Mouse (Mus musculus): ENCODE results near the gene Arhgef26. TPM values are rescaled to one million over a fixed set of nuclear protein-coding genes. Genes with fewer than 3 reads are reported as not detected.

The Arhgef26 gene
- polyA plus RNA-seq (2014; fragmentation: Nextera tagmentation; extraction: Ambion mirVana): 6.4 and 9.2 TPM in 2 replicates

DNA sequence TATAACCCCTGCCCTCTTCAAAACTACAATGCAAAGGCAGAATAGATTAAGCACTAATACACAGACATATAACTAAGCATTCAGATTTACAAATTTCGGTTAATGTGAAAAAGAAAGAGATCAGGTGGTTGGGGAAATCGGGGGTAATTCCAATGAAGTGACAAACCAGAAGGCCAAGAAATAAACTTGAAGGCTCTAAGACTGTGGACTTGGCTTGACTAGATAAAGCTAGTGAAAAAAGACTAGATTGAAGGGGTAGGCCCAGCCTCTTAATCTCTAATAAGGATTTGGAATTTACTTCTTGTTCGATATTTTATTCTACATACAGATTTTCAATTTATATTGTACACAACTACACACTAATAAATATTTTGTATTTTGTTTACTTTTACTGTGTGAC lies at the start of gene Arhgef26:
TSS of gene Arhgef26 (plus strand) at position 301 of the 400 bp plus-strand sequence.
- no peak for DNase-seq (ENCODE audit: low spot score)
- Histone ChIP-seq H3K4me3 (ENCODE audit: low read depth, low read length) (peak within 1 kb of the TSS; percentile 70), H3K9me3 (ENCODE audit: control insufficient read depth, low read length) (no peaks in the 10 kb centered on the region), H3K4me1 (replicated peaks; ENCODE audit: control insufficient read depth, insufficient read depth, low read length) (peaks cover 7% of the 10 kb centered on the region; the same call in 1 of the 2 replicates), H3K36me3 (ENCODE audit: control insufficient read depth, insufficient read depth, low read length) (no peaks in the 10 kb centered on the region), H3K4me2 (ENCODE audit: low read depth, low read length, severe bottlenecking) (peak within 1 kb of the TSS; percentile 85), H3K27me3 (ENCODE audit: control insufficient read depth, insufficient read depth, low read length) (peaks cover 7% of the 10 kb centered on the region; the same call in 1 of the 2 replicates), H3K27ac (ENCODE audit: low read depth, low read length) (no peak within 1 kb of the TSS), H3K9ac (ENCODE audit: low read length) (peak within 1 kb of the TSS; percentile 72)
- no peak for ATAC-seq (replicated peaks; ENCODE audit: low FRiP score)
- WGBS: 90% methylated on average over 3 of the region's 3 CpGs

DNA sequence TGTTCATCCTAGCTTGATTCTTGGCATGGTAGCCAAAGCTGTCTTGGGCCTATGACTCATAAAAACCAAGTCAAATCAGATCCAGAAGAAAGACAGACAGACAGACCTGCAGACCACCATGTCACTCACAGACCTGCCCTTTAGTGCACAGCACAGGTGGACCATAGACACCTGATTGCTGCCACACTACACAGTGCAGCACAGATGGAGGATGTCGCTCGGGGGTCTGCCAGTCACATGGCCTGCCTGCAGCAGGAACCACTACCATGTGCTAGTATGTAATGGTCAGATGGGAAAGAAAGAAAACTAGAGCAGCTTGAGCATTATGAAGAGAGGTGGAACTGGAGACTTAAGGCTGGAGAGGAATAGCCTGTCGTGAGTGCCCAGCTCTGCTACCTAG lies 27.7 kb upstream of the Arhgef26 start:
- 88% methylated on average over 3 of the region's 3 CpGs for WGBS
- no peaks in the 10 kb centered on the region for H3K4me1 ChIP-seq (replicated peaks; ENCODE audit: control insufficient read depth, insufficient read depth, low read length)
- ATAC-seq (replicated peaks; ENCODE audit: low FRiP score): no peak
- no peak overlapping the region for H3K4me2 ChIP-seq (ENCODE audit: low read depth, low read length, severe bottlenecking)
- H3K27ac ChIP-seq (ENCODE audit: low read depth, low read length): no peak overlapping the region
- H3K27me3 ChIP-seq (ENCODE audit: control insufficient read depth, insufficient read depth, low read length): no peaks in the 10 kb centered on the region
- no peak for DNase-seq (ENCODE audit: low spot score)
- no peaks in the 10 kb centered on the region for H3K36me3 ChIP-seq (ENCODE audit: control insufficient read depth, insufficient read depth, low read length)
- no peaks in the 10 kb centered on the region for H3K9me3 ChIP-seq (ENCODE audit: control insufficient read depth, low read length)
- H3K4me3 ChIP-seq (ENCODE audit: low read depth, low read length): no peak overlapping the region
- H3K9ac ChIP-seq (ENCODE audit: low read length): no peak overlapping the region

DNA sequence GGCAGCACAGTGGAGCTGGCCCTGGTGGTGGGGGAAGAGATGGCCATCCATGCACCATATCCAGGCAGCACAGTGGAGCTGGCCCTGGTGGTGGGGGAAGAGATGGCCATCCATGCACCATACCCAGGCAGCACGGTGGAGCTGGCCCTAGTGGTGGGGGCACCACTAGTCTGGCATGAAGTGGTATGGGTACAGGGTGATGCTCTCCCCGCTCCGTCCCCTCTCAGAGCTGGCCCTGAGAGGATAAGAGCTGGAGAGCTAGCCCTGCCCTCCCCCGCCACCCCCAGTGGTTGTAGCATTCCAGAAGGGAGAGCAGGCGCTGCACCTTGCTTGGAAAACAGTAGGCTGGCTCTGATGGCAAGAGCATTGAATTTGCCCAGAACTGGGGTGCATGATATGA lies 26.9 kb upstream of the Arhgef26 start:
- no peaks in the 10 kb centered on the region for H3K9me3 ChIP-seq (ENCODE audit: control insufficient read depth, low read length)
- no peak for DNase-seq (ENCODE audit: low spot score)
- no peak overlapping the region for H3K4me3 ChIP-seq (ENCODE audit: low read depth, low read length)
- no peak overlapping the region for H3K27ac ChIP-seq (ENCODE audit: low read depth, low read length)
- no peaks in the 10 kb centered on the region for H3K4me1 ChIP-seq (replicated peaks; ENCODE audit: control insufficient read depth, insufficient read depth, low read length)
- H3K36me3 ChIP-seq (ENCODE audit: control insufficient read depth, insufficient read depth, low read length): no peaks in the 10 kb centered on the region
- H3K4me2 ChIP-seq (ENCODE audit: low read depth, low read length, severe bottlenecking): no peak overlapping the region
- peak; percentile 44 for ATAC-seq (replicated peaks; ENCODE audit: low FRiP score)
- H3K27me3 ChIP-seq (ENCODE audit: control insufficient read depth, insufficient read depth, low read length): no peaks in the 10 kb centered on the region
- 82% methylated on average over 5 of the region's 5 CpGs for WGBS
- H3K9ac ChIP-seq (ENCODE audit: low read length): no peak overlapping the region

DNA sequence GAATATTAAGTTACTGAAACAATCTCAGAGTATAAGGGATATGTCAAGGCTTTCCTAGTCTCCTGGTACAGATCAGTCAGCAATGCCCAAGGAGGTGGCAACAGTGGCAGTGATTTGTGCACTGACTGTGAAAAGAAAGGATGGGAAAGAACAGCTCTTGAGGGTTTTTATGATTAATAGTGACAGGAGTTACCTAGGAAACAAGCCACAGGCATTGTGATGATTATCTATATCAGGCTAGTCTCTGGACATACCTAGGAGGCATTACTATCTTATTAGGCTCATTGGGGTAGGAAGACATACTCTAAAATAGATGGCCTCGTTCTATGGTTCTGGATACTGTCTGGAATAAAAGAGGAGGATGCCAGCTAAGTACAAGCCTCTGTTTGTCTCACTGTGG lies 13.4 kb upstream of the Arhgef26 start:
- Histone ChIP-seq H3K4me3 (ENCODE audit: low read depth, low read length) (no peak overlapping the region), H3K27me3 (ENCODE audit: control insufficient read depth, insufficient read depth, low read length) (no peaks in the 10 kb centered on the region), H3K9ac (ENCODE audit: low read length) (no peak overlapping the region), H3K9me3 (ENCODE audit: control insufficient read depth, low read length) (no peaks in the 10 kb centered on the region), H3K4me2 (ENCODE audit: low read depth, low read length, severe bottlenecking) (no peak overlapping the region), H3K36me3 (ENCODE audit: control insufficient read depth, insufficient read depth, low read length) (no peaks in the 10 kb centered on the region), H3K27ac (ENCODE audit: low read depth, low read length) (no peak overlapping the region), H3K4me1 (replicated peaks; ENCODE audit: control insufficient read depth, insufficient read depth, low read length) (no peaks in the 10 kb centered on the region)
- ATAC-seq (replicated peaks; ENCODE audit: low FRiP score) (no peak), DNase-seq (ENCODE audit: low spot score) (no peak)
- 59% methylated on average over 1 of the region's 1 CpGs for WGBS

DNA sequence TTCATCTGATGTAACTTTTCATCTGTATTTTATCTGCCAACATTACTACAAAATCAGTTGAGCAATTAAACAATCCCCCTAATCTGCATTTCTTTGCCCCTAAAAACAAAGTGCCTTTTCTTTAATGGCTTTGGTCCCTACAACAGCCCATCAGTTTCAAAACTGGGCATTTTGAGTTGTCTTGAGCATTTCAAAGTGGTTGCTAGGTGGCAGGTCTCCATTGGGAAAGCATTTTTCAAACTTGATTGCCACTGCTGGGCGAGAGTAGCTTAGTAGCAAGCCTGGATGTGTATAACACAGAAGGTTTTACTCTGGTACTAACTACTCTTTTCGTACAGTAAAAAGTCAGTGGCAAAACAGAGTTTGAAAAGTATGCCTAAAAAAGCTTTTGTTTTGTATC lies 10.2 kb upstream of the Arhgef26 start:
- DNase-seq (ENCODE audit: low spot score): no peak
- Histone ChIP-seq H3K4me1 (replicated peaks; ENCODE audit: control insufficient read depth, insufficient read depth, low read length) (no peaks in the 10 kb centered on the region), H3K36me3 (ENCODE audit: control insufficient read depth, insufficient read depth, low read length) (no peaks in the 10 kb centered on the region), H3K9ac (ENCODE audit: low read length) (no peak overlapping the region), H3K27me3 (ENCODE audit: control insufficient read depth, insufficient read depth, low read length) (no peaks in the 10 kb centered on the region), H3K9me3 (ENCODE audit: control insufficient read depth, low read length) (no peaks in the 10 kb centered on the region), H3K4me2 (ENCODE audit: low read depth, low read length, severe bottlenecking) (no peak overlapping the region), H3K4me3 (ENCODE audit: low read depth, low read length) (no peak overlapping the region), H3K27ac (ENCODE audit: low read depth, low read length) (no peak overlapping the region)
- no peak for ATAC-seq (replicated peaks; ENCODE audit: low FRiP score)
- 64% methylated on average over 2 of the region's 2 CpGs for WGBS

DNA sequence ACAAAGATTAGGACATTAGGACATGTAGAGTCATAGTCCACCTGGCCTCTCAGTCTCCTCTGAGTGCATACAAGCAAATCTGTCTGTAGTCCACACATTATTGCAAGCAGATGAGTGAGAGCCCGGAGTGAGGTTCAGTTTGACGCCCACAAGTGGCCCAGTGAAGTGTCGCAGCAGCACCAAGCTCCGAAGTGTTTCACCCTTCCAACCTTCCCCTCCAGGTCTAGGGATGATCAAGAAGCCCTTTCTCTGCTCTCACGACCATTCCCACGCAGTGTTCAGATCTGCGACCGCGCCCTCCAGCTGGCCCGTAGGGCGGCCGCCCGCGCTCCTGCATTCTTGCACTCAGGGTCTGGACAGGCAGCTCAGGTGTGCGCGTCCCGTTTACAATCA lies 313 bp downstream of the Arhgef26 start:
- no peak overlapping the region for H3K27ac ChIP-seq (ENCODE audit: low read depth, low read length)
- no peaks in the 10 kb centered on the region for H3K9me3 ChIP-seq (ENCODE audit: control insufficient read depth, low read length)
- peak overlapping the region; percentile 70 for H3K4me3 ChIP-seq (ENCODE audit: low read depth, low read length)
- WGBS: 1% methylated on average over 17 of the region's 17 CpGs
- peak overlapping the region; percentile 85 for H3K4me2 ChIP-seq (ENCODE audit: low read depth, low read length, severe bottlenecking)
- peaks cover 7% of the 10 kb centered on the region; the same call in 1 of the 2 replicates for H3K4me1 ChIP-seq (replicated peaks; ENCODE audit: control insufficient read depth, insufficient read depth, low read length)
- DNase-seq (ENCODE audit: low spot score) (no peak), ATAC-seq (replicated peaks; ENCODE audit: low FRiP score) (no peak)
- H3K27me3 ChIP-seq (ENCODE audit: control insufficient read depth, insufficient read depth, low read length): peaks cover 7% of the 10 kb centered on the region; the same call in 1 of the 2 replicates
- H3K9ac ChIP-seq (ENCODE audit: low read length): peak overlapping the region; percentile 72
- H3K36me3 ChIP-seq (ENCODE audit: control insufficient read depth, insufficient read depth, low read length): no peaks in the 10 kb centered on the region

DNA sequence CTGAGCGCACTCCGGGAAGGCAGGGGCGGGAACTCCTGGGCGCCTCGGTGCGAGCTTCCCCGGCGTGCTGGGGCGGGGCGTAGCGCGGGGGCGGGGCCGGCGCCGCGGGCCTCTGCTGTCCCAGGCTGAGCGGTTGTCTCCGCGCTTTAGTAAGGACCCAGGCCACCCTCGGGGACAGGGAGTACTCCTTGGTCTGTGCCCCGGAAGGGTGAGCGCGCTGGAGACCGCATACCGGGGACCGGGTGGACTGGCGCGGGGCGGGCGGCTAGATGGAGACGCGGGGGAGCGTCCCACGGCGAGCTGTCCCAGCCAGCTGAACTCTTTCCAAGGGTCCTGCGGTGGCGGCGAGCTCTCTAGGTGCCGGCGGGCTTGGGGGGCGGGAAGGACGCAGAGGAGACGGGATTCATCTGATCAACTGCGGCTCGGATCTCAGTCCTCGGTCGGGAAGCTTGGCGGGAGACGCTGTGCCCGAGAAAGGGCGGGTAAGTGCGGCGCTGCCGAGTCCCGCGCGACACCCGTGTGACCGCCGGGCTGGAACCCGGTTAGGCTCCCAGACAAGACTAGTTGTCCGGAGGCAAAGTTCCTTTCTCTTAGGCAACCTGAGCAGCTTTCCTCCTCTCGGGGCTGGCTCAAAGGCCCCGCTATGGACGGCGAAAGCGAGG lies 841 bp downstream of the Arhgef26 start:
- Histone ChIP-seq H3K36me3 (ENCODE audit: control insufficient read depth, insufficient read depth, low read length) (no peaks in the 10 kb centered on the region), H3K4me3 (ENCODE audit: low read depth, low read length) (peak overlapping the region; percentile 70), H3K9ac (ENCODE audit: low read length) (peak overlapping the region; percentile 72), H3K9me3 (ENCODE audit: control insufficient read depth, low read length) (no peaks in the 10 kb centered on the region), H3K27ac (ENCODE audit: low read depth, low read length) (no peak overlapping the region), H3K27me3 (ENCODE audit: control insufficient read depth, insufficient read depth, low read length) (peaks cover 7% of the 10 kb centered on the region; the same call in 1 of the 2 replicates), H3K4me2 (ENCODE audit: low read depth, low read length, severe bottlenecking) (peak overlapping the region; percentile 85), H3K4me1 (replicated peaks; ENCODE audit: control insufficient read depth, insufficient read depth, low read length) (peaks cover 7% of the 10 kb centered on the region; the same call in 1 of the 2 replicates)
- under 1% methylated on average over 68 of the region's 68 CpGs for WGBS
- DNase-seq (ENCODE audit: low spot score) (peak; percentile 85), ATAC-seq (replicated peaks; ENCODE audit: low FRiP score) (peak; percentile 94)

DNA sequence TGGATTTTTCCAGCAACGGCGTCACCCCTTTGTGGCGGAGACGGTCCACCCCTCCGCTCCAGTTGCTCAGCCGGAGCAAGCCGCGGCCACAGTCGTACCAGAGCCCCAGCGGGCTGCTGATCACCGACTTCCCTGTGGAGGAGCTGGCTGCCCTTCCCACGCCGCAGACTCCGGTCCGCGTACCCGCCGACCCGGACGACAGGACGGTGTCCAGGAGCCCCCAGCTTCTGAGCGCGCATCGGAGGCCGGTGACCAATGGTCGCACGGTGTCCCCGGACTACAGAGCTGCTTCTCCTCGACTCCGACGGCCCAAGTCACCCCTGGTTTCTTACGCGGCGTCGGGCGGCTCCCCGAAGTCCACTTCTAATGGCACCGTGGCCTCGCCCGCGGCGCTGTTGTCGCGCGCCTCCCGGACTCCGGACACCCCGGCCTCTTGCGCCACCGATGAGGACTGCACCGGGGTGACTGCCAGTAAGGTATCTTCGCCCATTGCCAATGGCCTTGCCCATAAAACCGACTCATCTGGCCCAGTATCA lies 1.4 kb downstream of the Arhgef26 start:
- no peaks in the 10 kb centered on the region for H3K9me3 ChIP-seq (ENCODE audit: control insufficient read depth, low read length)
- peak overlapping the region; percentile 70 for H3K4me3 ChIP-seq (ENCODE audit: low read depth, low read length)
- peaks cover 7% of the 10 kb centered on the region; the same call in 1 of the 2 replicates for H3K27me3 ChIP-seq (ENCODE audit: control insufficient read depth, insufficient read depth, low read length)
- H3K4me2 ChIP-seq (ENCODE audit: low read depth, low read length, severe bottlenecking): peak overlapping the region; percentile 85
- DNase-seq (ENCODE audit: low spot score) (peak; percentile 74), ATAC-seq (replicated peaks; ENCODE audit: low FRiP score) (peak; percentile 70)
- peaks cover 7% of the 10 kb centered on the region; the same call in 1 of the 2 replicates for H3K4me1 ChIP-seq (replicated peaks; ENCODE audit: control insufficient read depth, insufficient read depth, low read length)
- no peaks in the 10 kb centered on the region for H3K36me3 ChIP-seq (ENCODE audit: control insufficient read depth, insufficient read depth, low read length)
- peak overlapping the region; percentile 72 for H3K9ac ChIP-seq (ENCODE audit: low read length)
- WGBS: under 1% methylated on average over 53 of the region's 53 CpGs
- no peak overlapping the region for H3K27ac ChIP-seq (ENCODE audit: low read depth, low read length)
